Mouse (Mus musculus) stomach, embryonic 15.5 days (tissue): ENCODE measurements at regions not wholly inside any gene's neighbourhood (a gene's known extent, or its start where the extent isn't known, plus 50 kb on each side); places are given as distances from the start of the nearest gene placed in this dataset.

Experiments
- ATAC-seq: fragments of 200-750 bp; cut with Nextera tagmentation; 2 replicates; pipeline ENCODE4 v1.8.0; 2017; ENCODE audit warnings: low read depth, moderate number of reproducible peaks, moderate TSS enrichment; ENCODE audit not compliant: insufficient read depth, low FRiP score
- H3K27ac ChIP-seq: fragments of 300-500 bp; sonication (generic); 2 replicates; pipeline ENCODE4 v1.5.1; 2015; ENCODE audit warnings: mild to moderate bottlenecking, inconsistent platforms
- H3K27me3 ChIP-seq: fragments of 300-500 bp; sonication (generic); replicated peaks from 2 replicates; pipeline ENCODE4 v1.6.1; 2015; ENCODE audit warnings: inconsistent platforms
- H3K36me3 ChIP-seq: fragments of 300-500 bp; sonication (generic); 2 replicates; pipeline ENCODE4 v1.6.1; 2015; ENCODE audit warnings: inconsistent platforms
- H3K4me1 ChIP-seq: fragments of 300-500 bp; sonication (generic); 2 replicates; pipeline ENCODE4 v1.6.1; 2015; ENCODE audit warnings: inconsistent platforms
- H3K4me2 ChIP-seq: fragments of 300-500 bp; sonication (generic); 2 replicates; pipeline ENCODE4 v1.6.1; 2015; ENCODE audit warnings: mild to moderate bottlenecking, inconsistent platforms
- H3K4me3 ChIP-seq: fragments of 300-500 bp; sonication (generic); replicated peaks from 2 replicates; pipeline ENCODE4 v1.5.1; 2015; ENCODE audit warnings: inconsistent platforms
- H3K9ac ChIP-seq: fragments of 300-500 bp; sonication (generic); 2 replicates; pipeline ENCODE4 v1.6.1; 2015; ENCODE audit warnings: inconsistent platforms
- H3K9me3 ChIP-seq: fragments of 300-500 bp; sonication (generic); 2 replicates; pipeline ENCODE4 v1.6.1; 2016; ENCODE audit warnings: inconsistent platforms
- WGBS: fragments of 180-500 bp; shearing (Covaris S2); methylation state at CpG from one replicate; pipeline ENCODE4 v1.1.7; 2015; 5-methylcytosine and 5-hydroxymethylcytosine counted together

DNA sequence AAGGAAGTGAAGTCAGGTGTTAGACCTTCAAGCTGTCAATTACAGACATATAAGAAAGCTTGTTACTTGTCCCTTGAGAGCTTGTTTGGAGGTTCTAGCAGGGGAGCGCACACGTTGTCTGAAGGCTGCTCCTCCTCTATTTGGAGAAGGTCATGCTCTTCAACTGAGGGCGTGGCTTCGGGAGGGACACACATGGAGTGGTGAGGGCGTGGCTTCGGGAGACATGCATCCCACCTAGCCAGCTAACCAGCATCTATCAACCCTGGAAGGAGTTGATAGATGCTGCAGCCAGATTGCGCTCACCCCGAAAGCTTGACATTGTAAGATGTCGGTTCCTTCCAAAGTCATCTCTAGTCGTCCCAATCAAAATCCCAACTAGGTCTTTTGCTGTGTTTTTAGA is 94.9 kb upstream of the Mylip start:
- Histone ChIP-seq H3K27me3 (no peaks in the 10 kb centered on the region), H3K9ac (no peak overlapping the region), H3K27ac (no peak overlapping the region), H3K9me3 (no peaks in the 10 kb centered on the region), H3K4me3 (no peak overlapping the region), H3K4me2 (no peak overlapping the region), H3K4me1 (no peaks in the 10 kb centered on the region), H3K36me3 (no peaks in the 10 kb centered on the region)
- no peak for ATAC-seq
- WGBS = 81% methylated on average over 10 of the region's 10 CpGs

DNA sequence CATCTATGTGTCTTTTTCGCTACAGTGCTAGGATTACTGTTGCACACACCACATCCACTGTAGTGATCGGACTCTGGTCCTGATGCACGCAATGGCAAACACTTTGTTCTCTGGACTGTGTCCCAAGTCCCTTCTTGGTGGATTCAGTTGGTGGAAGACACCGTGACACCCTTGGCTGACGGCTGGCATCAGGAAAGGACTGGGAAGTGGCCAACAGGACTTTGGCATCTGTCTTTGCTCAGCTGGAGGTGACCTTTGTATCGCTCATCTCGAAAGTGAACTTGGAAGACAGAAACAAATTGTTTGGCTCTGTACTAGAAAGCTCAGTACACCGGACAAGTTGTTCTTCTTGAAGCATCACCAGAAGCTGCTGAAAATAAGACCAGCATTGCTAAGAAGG is 88.9 kb upstream of the Mylip start:
- H3K4me1 ChIP-seq = no peaks in the 10 kb centered on the region
- H3K27me3 ChIP-seq = no peaks in the 10 kb centered on the region
- no peaks in the 10 kb centered on the region for H3K9me3 ChIP-seq
- H3K9ac ChIP-seq = no peak overlapping the region
- no peak overlapping the region for H3K4me2 ChIP-seq
- H3K27ac ChIP-seq = no peak overlapping the region
- no peak overlapping the region for H3K4me3 ChIP-seq
- H3K36me3 ChIP-seq = no peaks in the 10 kb centered on the region
- 83% methylated on average over 8 of the region's 8 CpGs for WGBS
- ATAC-seq = no peak

DNA sequence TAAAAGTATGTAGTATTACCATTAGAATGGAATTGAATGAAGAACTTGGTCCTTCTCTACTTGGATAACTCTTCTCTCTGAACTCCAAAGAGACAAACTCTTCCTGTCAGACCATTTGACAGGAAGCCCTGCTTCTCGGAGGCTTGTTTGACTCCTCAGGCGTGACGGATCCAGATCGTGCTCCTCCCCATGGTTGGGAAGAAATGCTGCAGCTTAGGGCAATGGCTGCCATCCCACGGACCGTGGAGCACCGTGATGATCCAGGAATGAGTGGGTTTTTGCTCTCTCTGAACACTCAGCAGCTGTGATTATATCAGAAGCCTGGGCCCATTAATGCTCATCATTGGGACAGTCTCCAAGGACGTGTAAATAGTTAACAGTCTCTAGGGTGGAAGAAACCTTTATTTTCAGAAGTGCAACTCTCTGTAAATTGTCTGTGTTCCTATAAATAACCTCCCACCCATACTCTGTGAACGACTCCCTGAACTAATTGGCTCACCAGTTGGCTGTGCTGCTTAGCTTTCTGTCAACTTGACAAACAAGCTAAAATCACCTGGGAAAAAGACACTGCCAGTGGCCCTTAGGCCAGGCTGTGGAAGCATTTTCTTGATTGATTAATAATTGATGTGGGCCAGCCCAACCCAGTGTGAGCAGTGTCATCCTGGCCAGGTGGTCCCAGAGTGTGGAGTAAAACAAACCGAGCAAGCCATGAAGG is 88.2 kb upstream of the Mylip start:
- no peaks in the 10 kb centered on the region for H3K36me3 ChIP-seq
- no peaks in the 10 kb centered on the region for H3K9me3 ChIP-seq
- ATAC-seq = no peak
- H3K27ac ChIP-seq = no peak overlapping the region
- H3K4me3 ChIP-seq = no peak overlapping the region
- H3K4me2 ChIP-seq = no peak overlapping the region
- no peak overlapping the region for H3K9ac ChIP-seq
- WGBS = 80% methylated on average over 10 of the region's 10 CpGs
- H3K4me1 ChIP-seq = no peaks in the 10 kb centered on the region
- no peaks in the 10 kb centered on the region for H3K27me3 ChIP-seq

DNA sequence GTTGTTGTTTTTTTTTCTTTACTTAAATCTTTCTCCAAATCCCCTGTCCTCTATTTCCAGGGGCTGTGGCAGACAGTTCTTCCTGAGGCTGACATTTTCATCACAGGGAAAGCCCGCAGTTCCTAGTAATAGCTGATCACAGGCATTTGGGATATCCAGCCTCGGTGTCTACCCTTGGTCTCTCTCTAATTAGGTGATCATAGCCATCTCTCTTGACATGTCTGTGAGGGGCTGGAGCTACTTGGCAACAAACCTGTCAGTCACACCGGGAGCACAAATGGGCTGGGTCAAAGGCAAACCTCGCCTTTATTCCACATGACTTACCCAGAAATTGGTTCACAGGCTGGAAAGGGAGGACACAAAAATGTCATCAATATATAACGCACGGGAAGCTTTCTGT is 86.7 kb upstream of the Mylip start:
- Histone ChIP-seq H3K27ac (no peak overlapping the region), H3K9me3 (no peaks in the 10 kb centered on the region), H3K4me2 (no peak overlapping the region), H3K27me3 (no peaks in the 10 kb centered on the region), H3K9ac (no peak overlapping the region), H3K36me3 (no peaks in the 10 kb centered on the region), H3K4me1 (no peaks in the 10 kb centered on the region), H3K4me3 (no peak overlapping the region)
- 75% methylated on average over 6 of the region's 6 CpGs for WGBS
- no peak for ATAC-seq

DNA sequence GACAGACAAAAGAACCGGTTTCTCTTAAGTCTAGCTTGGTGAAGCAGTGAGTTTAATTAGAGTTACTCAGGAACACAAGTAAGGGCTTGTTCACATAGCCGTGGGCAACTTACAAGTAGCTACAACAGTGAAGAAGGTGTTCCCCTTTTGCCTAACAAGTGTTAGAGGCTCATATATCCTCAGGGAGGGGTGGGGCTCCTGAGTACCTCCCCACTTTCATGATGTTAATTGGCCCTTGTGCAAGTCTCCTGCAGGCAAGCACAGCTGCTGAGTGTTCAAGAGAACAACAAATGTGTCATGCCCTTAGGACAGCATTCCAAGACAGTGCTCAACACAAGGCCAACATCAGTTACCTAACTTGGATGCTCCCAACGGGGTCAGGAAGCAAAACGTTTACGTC is 83.4 kb upstream of the Mylip start:
- ATAC-seq = no peak
- H3K4me3 ChIP-seq = no peak overlapping the region
- no peak overlapping the region for H3K27ac ChIP-seq
- 69% methylated on average over 5 of the region's 5 CpGs for WGBS
- H3K27me3 ChIP-seq = no peaks in the 10 kb centered on the region
- no peak overlapping the region for H3K4me2 ChIP-seq
- no peaks in the 10 kb centered on the region for H3K9me3 ChIP-seq
- no peak overlapping the region for H3K9ac ChIP-seq
- H3K4me1 ChIP-seq = no peaks in the 10 kb centered on the region
- H3K36me3 ChIP-seq = no peaks in the 10 kb centered on the region

DNA sequence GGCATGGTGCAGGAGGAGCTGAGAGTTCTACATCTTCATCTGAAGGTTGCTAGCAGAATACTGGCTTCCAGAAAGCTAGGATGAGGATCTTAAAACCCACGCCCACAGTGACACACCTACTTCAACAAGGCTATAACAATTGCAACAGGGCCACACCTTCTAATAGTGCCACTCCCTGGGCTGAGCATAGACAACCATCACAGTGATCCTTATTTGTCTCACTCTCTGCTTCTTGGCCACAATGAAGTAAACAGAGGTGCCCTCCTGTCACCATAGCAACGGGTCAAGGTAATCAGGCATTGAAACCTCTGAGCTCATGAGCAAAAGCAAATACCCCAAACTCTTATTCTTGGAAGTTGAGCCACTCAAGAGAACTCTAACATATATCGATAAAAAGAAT is 82.3 kb upstream of the Mylip start:
- no peak overlapping the region for H3K27ac ChIP-seq
- no peak overlapping the region for H3K4me2 ChIP-seq
- 81% methylated on average over 3 of the region's 3 CpGs for WGBS
- H3K9me3 ChIP-seq = no peaks in the 10 kb centered on the region
- no peak overlapping the region for H3K9ac ChIP-seq
- H3K36me3 ChIP-seq = no peaks in the 10 kb centered on the region
- H3K27me3 ChIP-seq = no peaks in the 10 kb centered on the region
- no peaks in the 10 kb centered on the region for H3K4me1 ChIP-seq
- H3K4me3 ChIP-seq = no peak overlapping the region
- no peak for ATAC-seq

DNA sequence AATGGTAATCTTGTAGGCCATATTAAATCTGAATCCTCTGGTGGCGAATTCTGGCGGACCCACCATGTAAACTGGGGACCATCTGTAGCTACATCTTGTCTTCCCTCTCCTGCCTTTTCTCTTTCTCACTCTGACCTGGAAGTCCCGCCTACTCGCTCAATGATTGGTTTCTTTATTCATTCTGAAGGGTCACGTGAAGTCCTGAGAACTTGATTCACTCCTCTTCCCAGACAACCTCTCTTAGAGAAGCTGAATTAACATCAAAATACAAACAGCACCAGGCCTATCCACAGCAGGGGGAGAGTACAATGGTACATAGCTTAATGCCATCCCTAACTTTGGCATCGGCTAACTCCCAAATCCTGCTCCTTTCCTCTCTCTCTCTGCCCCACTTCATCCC is 69.9 kb upstream of the Mylip start:
- Histone ChIP-seq H3K4me1 (no peaks in the 10 kb centered on the region), H3K4me2 (no peak overlapping the region), H3K9me3 (no peaks in the 10 kb centered on the region), H3K27me3 (no peaks in the 10 kb centered on the region), H3K36me3 (no peaks in the 10 kb centered on the region), H3K9ac (no peak overlapping the region), H3K27ac (no peak overlapping the region), H3K4me3 (no peak overlapping the region)
- ATAC-seq = no peak
- 95% methylated on average over 6 of the region's 6 CpGs for WGBS

DNA sequence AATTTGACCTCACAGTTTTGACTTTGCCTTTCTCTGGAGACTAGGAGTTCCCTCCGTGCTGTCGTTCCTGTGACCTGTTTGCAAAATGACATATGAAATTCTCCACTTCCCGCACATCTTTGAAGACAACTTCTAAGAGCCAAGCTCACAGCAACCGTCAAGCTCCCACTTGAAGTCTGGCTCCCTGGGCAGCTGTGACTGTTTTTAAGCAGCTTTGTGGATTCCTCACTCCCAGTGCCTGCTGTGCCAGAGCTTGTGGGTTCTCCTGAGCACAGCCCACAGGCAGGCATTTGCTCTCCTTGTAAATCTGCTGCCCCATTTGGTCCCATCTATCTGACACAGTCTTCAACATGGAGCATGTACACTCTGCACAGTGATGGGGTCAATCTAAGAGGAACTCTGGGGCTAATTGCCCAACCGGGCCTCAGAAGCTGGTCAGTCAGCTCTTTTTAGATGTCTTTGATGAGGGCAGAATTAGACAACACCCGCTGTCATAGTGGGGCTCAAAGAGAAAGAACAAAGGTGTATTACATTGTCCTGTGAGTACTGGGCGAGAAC is 63.7 kb upstream of the Mylip start:
- WGBS = 76% methylated on average over 7 of the region's 7 CpGs

DNA sequence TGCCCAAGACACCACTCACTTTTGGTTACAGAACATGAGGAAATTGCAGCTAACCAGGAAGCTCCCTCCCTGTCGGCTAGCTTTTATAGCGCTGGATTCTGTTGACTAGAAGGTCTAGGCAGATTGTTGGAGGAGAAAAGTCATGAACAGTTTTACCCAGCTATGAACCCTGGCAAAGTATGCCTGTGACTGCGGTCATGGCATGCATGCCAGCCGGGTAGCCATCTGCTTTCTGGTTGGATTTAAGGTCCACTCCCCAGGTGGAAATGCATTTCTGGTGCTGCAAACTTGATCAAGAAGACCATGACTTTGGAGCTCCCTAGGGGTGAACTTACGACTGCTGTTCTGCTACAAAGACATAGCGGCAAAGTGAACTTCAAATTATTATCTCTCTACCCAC is 62.8 kb upstream of the Mylip start:
- Histone ChIP-seq H3K27ac (no peak overlapping the region), H3K9ac (no peak overlapping the region), H3K9me3 (no peaks in the 10 kb centered on the region), H3K4me1 (no peaks in the 10 kb centered on the region), H3K36me3 (no peaks in the 10 kb centered on the region), H3K4me2 (no peak overlapping the region), H3K27me3 (no peaks in the 10 kb centered on the region), H3K4me3 (no peak overlapping the region)
- WGBS = 92% methylated on average over 6 of the region's 6 CpGs
- ATAC-seq = no peak

More for the DNA sequence above, 63.7 kb upstream of the Mylip start:
- Histone ChIP-seq H3K36me3 (no peaks in the 10 kb centered on the region), H3K27ac (no peak overlapping the region), H3K27me3 (no peaks in the 10 kb centered on the region), H3K9me3 (no peaks in the 10 kb centered on the region), H3K9ac (no peak overlapping the region), H3K4me2 (no peak overlapping the region), H3K4me1 (no peaks in the 10 kb centered on the region), H3K4me3 (no peak overlapping the region)
- ATAC-seq = no peak

DNA sequence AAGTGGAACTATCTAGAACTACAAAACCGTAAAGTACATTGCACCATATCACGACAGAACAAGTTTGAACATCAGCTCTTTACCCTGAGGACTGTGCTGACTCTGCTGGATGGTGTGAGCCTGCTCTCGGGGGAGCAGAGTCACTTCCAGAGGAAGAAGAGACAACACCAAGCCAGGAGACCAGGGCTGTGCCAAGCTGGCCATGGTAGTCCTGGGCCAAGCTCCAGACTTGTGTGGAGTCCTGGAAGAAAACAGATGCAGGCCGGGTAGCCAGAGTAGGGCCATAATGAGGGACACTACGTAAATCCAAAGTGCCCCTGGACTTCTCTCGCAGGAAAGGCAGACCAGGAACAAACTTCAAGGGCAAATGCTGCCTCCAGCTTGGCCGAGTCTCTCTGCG is 59.0 kb upstream of the Mylip start:
- H3K27me3 ChIP-seq = no peaks in the 10 kb centered on the region
- ATAC-seq = no peak
- no peak overlapping the region for H3K4me2 ChIP-seq
- 73% methylated on average over 8 of the region's 8 CpGs for WGBS
- H3K4me1 ChIP-seq = no peaks in the 10 kb centered on the region
- no peak overlapping the region for H3K9ac ChIP-seq
- no peak overlapping the region for H3K27ac ChIP-seq
- H3K4me3 ChIP-seq = no peak overlapping the region
- no peaks in the 10 kb centered on the region for H3K36me3 ChIP-seq
- no peaks in the 10 kb centered on the region for H3K9me3 ChIP-seq

DNA sequence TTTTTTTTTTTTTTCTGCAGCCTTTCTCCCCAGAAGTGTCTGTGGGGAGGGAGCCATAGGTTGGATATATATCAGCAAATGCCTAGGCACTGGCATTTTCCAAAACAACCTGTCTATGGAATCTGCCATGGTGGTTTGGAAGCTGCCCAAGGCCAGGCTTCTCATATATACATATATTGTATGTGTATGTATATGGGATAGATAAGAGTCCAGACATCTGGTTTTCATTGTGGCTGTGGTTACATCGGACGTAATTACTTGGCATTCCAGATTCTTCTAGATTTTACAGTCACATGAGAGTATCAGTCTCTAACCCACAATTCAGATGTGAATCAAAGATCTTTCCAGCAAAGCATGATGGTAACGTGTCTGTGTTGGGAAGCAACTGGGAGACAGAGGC is 57.5 kb upstream of the Mylip start:
- Histone ChIP-seq H3K36me3 (no peaks in the 10 kb centered on the region), H3K9me3 (no peaks in the 10 kb centered on the region), H3K27me3 (no peaks in the 10 kb centered on the region), H3K4me3 (no peak overlapping the region), H3K4me1 (no peaks in the 10 kb centered on the region), H3K9ac (no peak overlapping the region), H3K4me2 (no peak overlapping the region), H3K27ac (no peak overlapping the region)
- ATAC-seq = no peak
- WGBS = 67% methylated on average over 3 of the region's 3 CpGs

DNA sequence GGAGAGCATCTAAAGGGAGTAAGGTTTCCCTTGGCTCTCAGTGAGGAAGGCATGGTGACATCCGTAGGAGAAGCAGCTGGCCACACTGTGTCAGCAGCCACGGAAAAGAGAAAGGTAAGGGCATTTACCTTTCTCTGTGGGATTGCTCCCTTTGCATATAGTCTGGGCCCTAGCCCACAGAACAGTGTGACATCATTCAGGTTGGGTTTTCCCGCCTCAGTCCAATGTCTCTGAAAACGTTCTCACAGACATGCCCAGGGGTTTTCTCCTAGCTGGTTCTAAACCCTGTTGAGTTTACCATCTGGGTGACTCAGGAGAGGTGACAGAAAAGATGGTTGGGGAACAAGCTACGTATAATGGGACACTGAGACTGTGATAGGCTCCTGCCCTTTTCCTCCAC is 55.9 kb upstream of the Mylip start:
- Histone ChIP-seq H3K36me3 (no peaks in the 10 kb centered on the region), H3K27me3 (no peaks in the 10 kb centered on the region), H3K9ac (no peak overlapping the region), H3K27ac (no peak overlapping the region), H3K9me3 (no peaks in the 10 kb centered on the region), H3K4me3 (no peak overlapping the region), H3K4me2 (no peak overlapping the region), H3K4me1 (no peaks in the 10 kb centered on the region)
- WGBS = 73% methylated on average over 5 of the region's 5 CpGs
- no peak for ATAC-seq
